Mouse (Mus musculus) forebrain, embryonic 13.5 days (tissue): ENCODE data around the gene Stx12. TPM values are rescaled to one million over a fixed set of nuclear protein-coding genes. Genes with fewer than 3 reads are reported as not detected.
"Not testable (repeated sequence)": the region's sequence is repeated elsewhere in the genome, so short reads cannot be mapped to it uniquely, and the experiment has no call there.

Experiments used
- ATAC-seq: fragments of 200-750 bp; cut with Nextera tagmentation; 2 replicates; pipeline ENCODE4 v1.8.0; 2017
- H3K27ac ChIP-seq: fragments of 300-500 bp; sonication (generic); 2 replicates; pipeline ENCODE4 v1.5.1; 2015; ENCODE audit warnings: inconsistent platforms, mild to moderate bottlenecking, moderate library complexity
- H3K27me3 ChIP-seq: fragments of 300-500 bp; sonication (generic); 2 replicates; pipeline ENCODE4 v1.6.1; 2015; ENCODE audit warnings: mild to moderate bottlenecking, inconsistent platforms
- H3K36me3 ChIP-seq: fragments of 300-500 bp; sonication (generic); 2 replicates; pipeline ENCODE4 v1.6.1; 2015; ENCODE audit warnings: mild to moderate bottlenecking, inconsistent platforms; ENCODE audit not compliant: poor library complexity, severe bottlenecking
- H3K4me1 ChIP-seq: fragments of 300-500 bp; sonication (generic); 2 replicates; pipeline ENCODE4 v1.6.1; 2015; ENCODE audit warnings: inconsistent platforms
- H3K4me2 ChIP-seq: fragments of 300-500 bp; sonication (generic); 2 replicates; pipeline ENCODE4 v1.6.1; 2015; ENCODE audit warnings: inconsistent platforms, mild to moderate bottlenecking, moderate library complexity
- H3K4me3 ChIP-seq: fragments of 300-500 bp; sonication (generic); 2 replicates; pipeline ENCODE4 v1.5.1; 2015; ENCODE audit warnings: mild to moderate bottlenecking, inconsistent platforms
- H3K9ac ChIP-seq: fragments of 300-500 bp; sonication (generic); 2 replicates; pipeline ENCODE4 v1.6.1; 2015; ENCODE audit warnings: mild to moderate bottlenecking, inconsistent platforms
- H3K9me3 ChIP-seq: fragments of 300-500 bp; sonication (generic); replicated peaks from 2 replicates; pipeline ENCODE4 v1.6.1; 2016; ENCODE audit warnings: inconsistent platforms
- WGBS: fragments of 180-500 bp; shearing (Covaris S2); methylation state at CpG from one replicate; pipeline ENCODE4 v1.1.7; 2015; 5-methylcytosine and 5-hydroxymethylcytosine counted together
- polyA plus RNA-seq: library from polyadenylated mRNA; unstranded; fragments of >200 nt; fragmentation: Nextera tagmentation; extraction: Ambion mirVana; gene quantifications from 2 replicates; pipeline ENCODE4 v1.2.1, GENCODE M21; 2015

The Stx12 gene
- polyA plus RNA-seq, result 116 and 119 TPM in 2 replicates

- Histone ChIP-seq H3K36me3 (peaks cover 15% of the 10 kb centered on the region), H3K4me2 (peak within 1 kb of the TSS; percentile 89), H3K27ac (peak within 1 kb of the TSS; percentile 67), H3K27me3 (no peaks in the 10 kb centered on the region), H3K9me3 (no peaks in the 10 kb centered on the region), H3K4me3 (peak within 1 kb of the TSS; percentile 97), H3K9ac (peak within 1 kb of the TSS; percentile 96), H3K4me1 (peaks cover 22% of the 10 kb centered on the region)
- ATAC-seq, result peak; percentile 96
- under 1% methylated on average over 72 of the region's 72 CpGs for WGBS
Measured at GRCm38 (mm10) chr4:132884064-132884843, at the start of gene Stx12. Stx12 (minus strand) TSS chr4:132884509.

DNA sequence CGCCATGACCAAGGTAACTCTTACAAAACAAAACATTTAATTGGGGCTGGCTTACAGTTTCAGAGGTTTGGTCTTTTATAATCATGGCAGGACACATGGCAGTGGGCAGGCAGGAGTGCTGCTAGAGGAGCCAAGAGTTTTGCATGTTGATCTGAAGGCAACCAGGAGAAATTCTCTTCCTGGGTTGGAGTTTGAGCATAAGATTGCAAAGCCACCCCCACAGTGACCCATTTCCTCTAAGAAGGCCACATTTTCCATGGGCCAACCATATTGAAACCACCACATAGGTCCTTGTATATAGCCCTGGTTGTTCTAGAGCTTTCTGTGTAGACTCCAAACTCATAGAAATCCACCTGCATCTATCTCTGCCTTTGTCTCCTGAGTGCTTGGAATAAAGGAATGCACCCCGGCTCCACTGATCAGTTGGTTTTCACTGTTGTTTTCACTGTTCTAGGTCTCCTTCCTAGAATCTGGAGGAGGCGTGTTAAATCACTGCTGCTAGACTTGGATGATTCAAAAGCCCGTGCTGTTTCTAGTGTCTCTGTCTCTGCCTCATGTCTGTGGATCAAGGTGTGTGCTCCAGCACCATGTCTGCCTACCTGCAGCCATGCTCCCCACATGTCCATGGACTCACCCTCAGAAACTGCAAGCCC is 48.6 kb upstream of the Stx12 start:
- H3K4me2 ChIP-seq, result no peak overlapping the region
- ATAC-seq, result no peak
- H3K27me3 ChIP-seq, result no peaks in the 10 kb centered on the region
- no peak overlapping the region for H3K4me3 ChIP-seq
- H3K9ac ChIP-seq, result no peak overlapping the region
- no peak overlapping the region for H3K27ac ChIP-seq
- H3K9me3 ChIP-seq, result no peaks in the 10 kb centered on the region
- no peaks in the 10 kb centered on the region for H3K36me3 ChIP-seq
- H3K4me1 ChIP-seq, result 0 out of 2 replicates have a peak, but pooled peaks cover 7% of the 10 kb centered on the region
- 80% methylated on average over 4 of the region's 4 CpGs for WGBS

DNA sequence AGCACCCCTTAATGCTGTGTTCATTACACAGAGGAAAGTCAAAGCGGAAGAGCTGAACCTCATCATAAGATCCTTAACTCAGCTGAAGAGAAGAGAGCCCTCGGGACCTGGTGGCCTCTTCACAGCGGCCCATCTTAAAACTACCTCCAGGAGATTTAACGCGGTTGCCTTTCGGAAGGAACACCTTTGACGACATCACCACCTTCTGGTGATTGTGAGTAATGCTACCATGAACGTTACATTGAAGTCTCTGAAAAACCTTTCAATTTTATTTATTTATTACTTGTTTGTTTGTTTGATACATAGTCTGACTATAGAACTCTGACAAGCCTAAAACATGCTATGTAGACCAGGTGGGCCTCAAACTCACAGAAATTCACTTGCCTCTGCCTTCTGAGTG is 46.5 kb upstream of the Stx12 start:
- Histone ChIP-seq H3K9me3 (no peaks in the 10 kb centered on the region), H3K27me3 (no peaks in the 10 kb centered on the region), H3K9ac (no peak overlapping the region), H3K4me3 (no peak overlapping the region), H3K36me3 (no peaks in the 10 kb centered on the region), H3K4me1 (0 out of 2 replicates have a peak, but pooled peaks cover 6% of the 10 kb centered on the region), H3K27ac (no peak overlapping the region), H3K4me2 (no peak overlapping the region)
- WGBS, result 4% methylated on average over 8 of the region's 8 CpGs
- no peak for ATAC-seq

GRCm38 (mm10) chr4:132926520-132926919 is 42.2 kb upstream of the Stx12 start:
- H3K27ac ChIP-seq, H3K4me3 ChIP-seq, ATAC-seq, H3K9ac ChIP-seq, H3K4me1 ChIP-seq, H3K4me2 ChIP-seq, H3K9me3 ChIP-seq, H3K27me3 ChIP-seq, H3K36me3 ChIP-seq: not testable (repeated sequence)
- 79% methylated on average over 2 of the region's 2 CpGs for WGBS

DNA sequence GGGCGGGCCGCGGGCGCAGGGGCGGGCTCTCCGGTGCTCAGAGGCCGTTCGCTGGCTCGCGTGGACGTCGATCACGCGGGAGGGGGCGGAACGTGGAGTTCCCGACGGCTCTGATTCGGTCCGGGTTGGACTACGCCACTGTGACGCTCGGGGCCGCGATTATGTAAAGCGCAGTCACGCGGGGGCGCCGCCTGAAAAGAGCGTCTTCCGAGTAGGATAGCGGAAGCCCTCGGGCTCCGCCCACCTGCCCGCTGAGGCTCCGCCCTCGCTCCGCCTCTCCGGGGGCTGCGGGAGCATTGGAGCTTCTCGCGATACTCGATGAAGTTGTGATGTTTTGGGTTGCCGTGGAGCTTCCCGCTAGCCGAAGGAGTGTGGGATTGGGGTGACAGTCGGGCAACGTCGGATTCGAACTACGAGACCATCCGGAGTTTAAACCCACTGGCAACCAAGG is 38.3 kb upstream of the Stx12 start, which contains the start of gene Fam76a:
TSS of gene Fam76a (minus strand) at position 1 of the 451 bp plus-strand sequence.
- H3K27ac ChIP-seq, result peak within 1 kb of the TSS; percentile 85
- H3K36me3 ChIP-seq, result peaks cover 17% of the 10 kb centered on the region
- peak within 1 kb of the TSS; percentile 86 for H3K4me2 ChIP-seq
- H3K9me3 ChIP-seq, result no peaks in the 10 kb centered on the region
- H3K4me3 ChIP-seq, result peak within 1 kb of the TSS; percentile 94
- ATAC-seq, result peak; percentile 98
- H3K27me3 ChIP-seq, result no peaks in the 10 kb centered on the region
- peak within 1 kb of the TSS; percentile 96 for H3K9ac ChIP-seq
- H3K4me1 ChIP-seq, result peaks cover 12% of the 10 kb centered on the region
- WGBS, result 0% methylated on average over 36 of the region's 53 CpGs

- H3K4me1 ChIP-seq, result peaks cover 12% of the 10 kb centered on the region
- peak overlapping the region; percentile 94 for H3K4me3 ChIP-seq
- peak overlapping the region; percentile 96 for H3K9ac ChIP-seq
- H3K36me3 ChIP-seq, result peaks cover 22% of the 10 kb centered on the region
- peak; percentile 56; the same call in 1 of the 2 replicates for ATAC-seq
- H3K9me3 ChIP-seq, result no peaks in the 10 kb centered on the region
- H3K27ac ChIP-seq, result peak overlapping the region; percentile 85
- peak overlapping the region; percentile 86 for H3K4me2 ChIP-seq
- H3K27me3 ChIP-seq, result no peaks in the 10 kb centered on the region
- 0% methylated on average over 40 of the region's 50 CpGs for WGBS
Measured at GRCm38 (mm10) chr4:132922061-132922530, 37.8 kb upstream of the Stx12 start.

DNA sequence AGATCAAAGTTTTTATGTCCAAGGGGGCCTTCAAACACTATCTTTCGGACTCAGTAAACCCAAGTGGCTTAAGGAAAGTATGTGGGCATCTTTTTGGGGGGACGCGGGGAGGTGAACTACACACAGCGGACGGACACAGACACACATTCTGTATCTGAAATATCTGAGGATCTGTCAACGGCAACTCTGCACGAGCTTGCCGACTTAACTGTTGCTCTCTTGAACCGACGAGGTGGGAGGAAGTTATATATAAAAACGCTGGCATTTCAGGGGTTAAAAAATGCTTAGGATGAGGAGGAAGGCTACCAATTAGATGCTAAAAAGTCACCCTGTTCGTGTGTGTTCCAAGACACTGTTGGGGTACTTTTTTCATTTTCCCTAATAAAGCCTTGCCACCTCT is 37.2 kb upstream of the Stx12 start:
- H3K4me1 ChIP-seq, result peaks cover 12% of the 10 kb centered on the region
- WGBS, result 40% methylated on average over 12 of the region's 12 CpGs
- no peaks in the 10 kb centered on the region for H3K27me3 ChIP-seq
- no peak for ATAC-seq
- peaks cover 26% of the 10 kb centered on the region for H3K36me3 ChIP-seq
- no peaks in the 10 kb centered on the region for H3K9me3 ChIP-seq
- H3K27ac ChIP-seq, result no peak overlapping the region
- H3K9ac ChIP-seq, result peak overlapping the region; percentile 96
- H3K4me3 ChIP-seq, result peak overlapping the region; percentile 94
- peak overlapping the region; percentile 86 for H3K4me2 ChIP-seq

GRCm38 (mm10) chr4:132920171-132920570 is 35.9 kb upstream of the Stx12 start:
- Histone ChIP-seq H3K36me3 (peaks cover 40% of the 10 kb centered on the region), H3K27ac (no peak overlapping the region), H3K4me1 (peaks cover 12% of the 10 kb centered on the region), H3K4me3 (no peak overlapping the region), H3K27me3 (no peaks in the 10 kb centered on the region), H3K9me3 (no peaks in the 10 kb centered on the region), H3K9ac (no peak overlapping the region), H3K4me2 (no peak overlapping the region)
- ATAC-seq, result no peak
- WGBS, result 86% methylated on average over 4 of the region's 4 CpGs

GRCm38 (mm10) chr4:132918493-132918892 is 34.2 kb upstream of the Stx12 start:
- not testable (repeated sequence) for H3K27ac ChIP-seq, H3K4me3 ChIP-seq, ATAC-seq, H3K9ac ChIP-seq, H3K9me3 ChIP-seq, H3K4me2 ChIP-seq, H3K27me3 ChIP-seq
- H3K36me3 ChIP-seq, result peaks cover 56% of the 10 kb centered on the region
- H3K4me1 ChIP-seq, result peaks cover 12% of the 10 kb centered on the region
- 90% methylated on average over 6 of the region's 6 CpGs for WGBS

- no peaks in the 10 kb centered on the region for H3K9me3 ChIP-seq
- H3K4me1 ChIP-seq, result no peaks in the 10 kb centered on the region
- H3K27me3 ChIP-seq, result no peaks in the 10 kb centered on the region
- H3K4me2 ChIP-seq, result no peak overlapping the region
- no peak for ATAC-seq
- H3K4me3 ChIP-seq, result no peak overlapping the region
- 90% methylated on average over 6 of the region's 6 CpGs for WGBS
- no peak overlapping the region for H3K9ac ChIP-seq
- peaks cover 89% of the 10 kb centered on the region for H3K36me3 ChIP-seq
- no peak overlapping the region for H3K27ac ChIP-seq
Measured at GRCm38 (mm10) chr4:132912156-132912555, 27.8 kb upstream of the Stx12 start.

GRCm38 (mm10) chr4:132905843-132906360 is 21.6 kb upstream of the Stx12 start:
- Histone ChIP-seq H3K4me3 (no peak overlapping the region), H3K4me1 (no peaks in the 10 kb centered on the region), H3K9ac (no peak overlapping the region), H3K36me3 (peaks cover 84% of the 10 kb centered on the region), H3K4me2 (no peak overlapping the region), H3K27me3 (no peaks in the 10 kb centered on the region), H3K9me3 (no peaks in the 10 kb centered on the region), H3K27ac (no peak overlapping the region)
- no peak for ATAC-seq
- 94% methylated on average over 5 of the region's 5 CpGs for WGBS

GRCm38 (mm10) chr4:132904765-132905309 is 20.5 kb upstream of the Stx12 start:
- Histone ChIP-seq H3K36me3 (peaks cover 82% of the 10 kb centered on the region), H3K9ac (no peak overlapping the region), H3K4me2 (no peak overlapping the region), H3K27me3 (no peaks in the 10 kb centered on the region), H3K4me1 (no peaks in the 10 kb centered on the region), H3K9me3 (no peaks in the 10 kb centered on the region), H3K27ac (no peak overlapping the region), H3K4me3 (no peak overlapping the region)
- 88% methylated on average over 9 of the region's 9 CpGs for WGBS
- no peak for ATAC-seq
